Mouse (Mus musculus): ENCODE results near the gene Acp7.

DNA sequence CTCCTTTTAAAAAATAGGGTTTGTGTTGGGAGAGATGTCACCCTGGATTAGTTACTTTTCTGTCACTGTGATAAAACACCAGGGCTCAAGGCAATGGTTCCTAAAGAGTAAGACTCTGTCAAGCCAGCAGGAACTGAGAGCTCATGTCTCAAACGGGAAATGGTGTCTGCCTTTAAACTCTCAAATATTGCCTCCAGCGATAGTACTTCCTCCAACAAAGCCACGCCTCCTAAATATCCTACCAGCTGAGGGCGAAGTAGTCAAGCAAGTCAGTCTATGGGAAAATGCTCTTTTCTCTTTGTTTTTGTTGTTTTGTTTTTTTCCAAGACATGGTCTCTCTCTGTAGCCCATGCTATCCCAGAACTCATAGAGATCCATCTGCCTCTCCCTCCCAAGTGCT, 40.0 kb upstream of the Acp7 start:
- no peak for TF ChIP-seq CTCF (IDR thresholded peaks at IDR 0.05; ENCODE audit: low read depth)
- TF ChIP-seq EP300 (IDR thresholded peaks at IDR 0.05; ENCODE audit: low read depth), result no peak
